Mouse (Mus musculus): Measurements from ENCODE around the gene Cd2.

Gene Cd2

DNA sequence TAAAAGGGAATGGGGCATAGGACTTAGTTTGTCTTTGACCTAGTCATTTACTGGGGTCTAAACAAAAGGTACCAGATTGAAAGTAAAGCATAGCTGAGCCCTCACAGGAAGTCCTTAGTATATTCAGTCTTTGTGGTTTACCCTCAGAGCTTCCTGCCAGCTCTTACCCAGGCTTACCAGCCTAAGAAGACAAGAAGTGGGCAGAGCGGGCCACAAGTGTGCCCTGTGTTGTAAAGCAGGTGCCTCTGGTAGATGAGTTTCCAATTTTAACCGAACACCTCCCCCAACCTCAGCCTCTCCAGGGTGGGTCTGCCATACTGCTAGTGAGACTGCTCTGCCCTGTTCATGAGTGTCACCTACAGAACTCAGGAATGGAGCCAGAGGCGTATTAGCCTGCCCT lies 12.9 kb downstream of the Cd2 start:
- no peak for DNase-seq (ENCODE audit: low read depth, low spot score)

DNA sequence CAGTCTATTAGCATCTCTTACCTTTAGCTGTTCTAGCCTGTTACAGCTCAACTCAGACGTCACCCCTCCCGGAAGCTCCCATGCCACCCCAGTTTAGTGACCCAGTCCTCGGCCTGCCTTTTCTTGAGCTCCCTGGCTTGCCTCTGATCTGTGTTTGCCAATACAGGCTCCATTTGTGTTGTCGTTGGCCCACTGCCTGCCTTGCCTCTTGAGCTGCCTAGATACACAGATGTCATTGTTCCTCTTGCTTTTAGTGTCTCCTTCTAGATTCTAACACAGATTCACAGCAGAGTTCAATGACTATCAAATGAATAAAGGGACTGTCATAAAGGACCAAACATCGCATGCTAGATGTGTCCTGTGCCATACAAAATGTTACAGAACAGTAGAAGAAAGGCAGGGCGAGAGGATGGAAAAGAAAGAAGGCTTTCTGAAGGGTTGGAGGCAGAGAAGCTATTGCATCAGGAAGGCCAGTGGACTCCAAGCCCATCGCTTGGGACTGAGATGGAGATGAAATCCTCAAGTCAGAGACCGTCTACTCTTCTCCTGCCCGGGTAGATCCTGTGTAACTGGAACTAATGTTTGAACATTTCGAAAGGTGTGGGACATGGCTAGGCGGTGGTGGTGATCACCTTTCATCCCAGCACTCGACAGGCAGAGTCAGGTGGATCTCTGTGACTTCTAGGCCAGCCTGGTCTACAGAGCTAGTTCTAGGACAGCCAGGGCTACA lies 13.5 kb downstream of the Cd2 start:
- DNase-seq (ENCODE audit: low read depth, low spot score), result no peak

DNA sequence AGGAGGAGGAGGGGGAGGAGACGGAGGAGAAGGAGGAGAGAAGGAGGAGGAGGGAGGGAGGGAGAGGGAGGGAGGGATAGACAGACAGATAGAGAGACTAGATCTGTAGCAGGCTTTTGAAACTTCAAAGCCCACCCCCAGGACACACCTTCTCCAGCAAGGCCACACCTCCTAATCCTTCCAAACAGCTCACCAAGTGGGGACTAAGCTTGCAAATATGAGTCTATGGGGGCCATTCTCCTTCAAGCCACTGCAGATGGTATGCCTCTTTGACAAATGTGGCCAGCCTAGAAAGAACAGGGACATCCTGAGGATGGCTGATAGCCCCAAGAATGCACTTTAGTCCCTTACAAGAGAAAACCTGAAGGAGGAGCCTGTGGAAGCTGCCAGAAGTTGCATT lies 15.6 kb downstream of the Cd2 start:
- DNase-seq (ENCODE audit: low read depth, low spot score), result no peak

DNA sequence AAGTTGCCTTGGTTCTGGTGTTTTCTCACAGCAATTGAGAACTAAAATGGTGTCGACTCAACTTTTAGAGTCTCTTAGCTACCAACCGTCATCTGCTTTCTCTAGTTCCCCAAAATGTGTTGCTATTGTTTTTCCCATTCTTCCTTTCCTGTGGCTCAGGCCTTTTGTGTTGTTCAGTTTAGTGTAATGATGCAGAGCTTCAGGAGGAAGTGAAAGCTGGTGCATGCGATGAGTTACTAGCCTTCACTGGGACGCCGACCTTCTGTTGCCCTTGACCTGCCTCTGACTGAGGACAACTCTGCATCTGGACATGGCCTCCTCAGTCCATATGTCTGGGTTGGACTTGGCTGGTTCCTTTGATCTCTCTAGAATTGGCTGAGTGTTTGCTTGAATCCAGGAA lies 16.9 kb downstream of the Cd2 start:
- DNase-seq (ENCODE audit: low read depth, low spot score), result no peak

DNA sequence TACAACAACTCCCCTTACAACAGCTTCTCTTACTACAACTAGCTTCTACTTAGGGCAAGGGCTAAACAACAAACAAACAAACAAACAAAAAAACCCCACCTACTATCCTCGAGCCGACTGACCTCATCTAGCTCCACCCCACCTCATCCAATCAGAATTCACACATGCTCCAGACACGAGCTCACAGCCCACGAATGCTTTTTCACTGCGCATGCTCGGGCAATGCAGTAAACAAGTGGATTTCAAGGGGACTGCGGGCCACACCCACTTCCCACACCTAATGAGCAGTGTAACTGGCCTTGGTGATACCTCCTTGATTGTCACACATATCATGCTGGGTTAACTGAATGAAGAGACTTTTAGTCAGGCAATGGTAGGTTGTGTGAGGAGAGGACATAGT lies 19.4 kb downstream of the Cd2 start:
- DNase-seq (ENCODE audit: low read depth, low spot score), result no peak

DNA sequence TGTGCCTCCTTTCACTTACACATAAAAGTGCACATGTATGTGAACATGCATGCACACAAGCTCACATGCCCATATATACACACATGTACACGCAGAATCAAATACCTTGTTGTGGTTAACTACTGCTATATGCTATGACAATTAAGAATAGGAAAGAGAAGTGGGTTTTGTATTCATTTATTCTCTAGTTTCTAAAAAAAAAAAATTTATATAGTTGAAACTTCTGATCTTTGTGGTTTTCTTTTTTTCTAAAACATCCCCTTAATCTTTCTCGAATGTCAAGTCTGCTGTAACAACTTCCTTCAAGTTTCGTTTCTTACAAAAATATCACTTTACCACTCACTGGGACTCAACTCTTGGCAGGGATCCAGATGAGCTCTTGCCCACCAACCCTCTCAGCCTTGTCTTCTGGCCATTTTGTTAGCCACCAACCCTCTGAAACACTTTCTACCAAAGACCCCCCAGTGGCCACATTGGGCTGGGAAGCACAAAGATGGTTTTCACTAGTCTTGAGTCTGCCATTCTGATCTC lies 22.1 kb downstream of the Cd2 start:
- no peak for DNase-seq (ENCODE audit: low read depth, low spot score)

DNA sequence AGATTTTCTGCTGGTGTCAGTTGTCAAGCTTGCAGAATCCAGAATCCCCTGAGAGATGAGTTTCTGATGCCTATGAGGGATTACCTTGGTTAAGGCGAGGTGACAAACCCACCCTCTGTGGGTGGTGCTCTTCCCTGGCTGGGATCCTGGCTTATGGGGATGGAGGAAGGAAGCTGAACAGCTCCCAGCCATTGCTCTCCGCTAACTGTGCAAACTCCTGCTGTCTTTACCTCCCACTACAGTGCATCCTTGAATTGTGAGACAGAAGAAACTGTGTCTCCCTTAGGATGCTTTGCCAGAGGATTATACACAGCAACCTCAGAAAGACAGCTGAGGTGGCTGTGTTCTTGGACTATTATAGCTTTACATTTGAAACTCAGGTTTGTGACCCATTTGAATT lies 28.8 kb downstream of the Cd2 start:
- DNase-seq (ENCODE audit: low read depth, low spot score), result no peak

DNA sequence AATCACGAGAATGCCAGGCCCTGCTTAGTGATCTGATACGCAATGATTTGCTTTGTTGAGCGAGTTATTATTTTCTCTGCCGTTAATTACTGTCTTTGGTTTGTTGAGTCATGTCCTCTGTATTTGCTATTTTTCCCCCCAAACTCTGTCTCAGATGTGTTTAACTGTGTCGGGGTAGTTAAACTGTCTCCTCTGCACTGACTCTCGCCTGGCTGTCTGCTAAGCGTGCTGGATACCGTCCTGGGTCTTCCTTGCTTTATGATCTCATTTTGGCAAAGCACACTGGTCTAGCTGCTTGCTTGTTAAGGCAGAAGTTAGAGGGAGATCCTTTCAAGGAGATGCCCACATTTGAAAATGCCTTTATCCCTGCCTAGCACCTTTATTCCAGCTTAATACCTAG lies 31.6 kb downstream of the Cd2 start:
- no peak for DNase-seq (ENCODE audit: low read depth, low spot score)

DNA sequence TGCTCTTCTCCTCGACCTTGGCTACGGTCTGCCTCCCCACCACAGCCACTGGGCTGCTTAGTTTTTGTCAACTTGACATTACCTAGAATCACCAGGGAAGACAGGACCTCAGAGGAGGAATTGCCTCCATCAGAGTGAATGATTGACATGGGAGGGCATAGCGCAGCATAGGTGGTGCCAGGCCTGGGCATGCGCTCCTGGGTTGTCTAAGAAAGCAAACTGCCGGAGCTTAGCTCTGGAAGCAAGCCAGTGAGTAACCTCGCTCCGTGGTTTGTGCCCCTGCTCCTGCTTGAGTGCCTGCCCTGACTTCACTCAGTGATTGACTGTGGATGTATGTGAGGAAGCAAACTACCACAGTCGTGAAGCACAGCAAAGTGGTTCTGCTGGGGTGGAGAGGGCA lies 35.6 kb downstream of the Cd2 start:
- no peak for DNase-seq (ENCODE audit: low read depth, low spot score)

DNA sequence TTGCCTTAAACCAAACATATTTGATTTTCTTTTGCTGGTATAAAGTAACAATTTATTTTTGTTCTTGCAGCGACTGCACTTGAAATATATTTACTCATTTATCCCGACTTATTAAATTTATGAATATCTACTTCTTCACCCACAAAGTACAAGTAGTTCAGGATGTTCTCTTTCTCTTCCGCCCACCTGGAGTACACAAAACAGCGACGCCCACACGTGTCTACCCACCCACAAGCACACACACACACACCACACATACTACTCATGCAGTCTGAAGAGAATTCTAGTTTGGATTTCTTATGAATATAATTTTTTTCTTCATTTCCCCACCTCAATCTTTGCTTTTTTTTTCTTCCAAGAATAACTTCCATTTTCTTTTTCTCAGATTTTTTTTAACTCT lies 37.9 kb downstream of the Cd2 start:
- no peak for DNase-seq (ENCODE audit: low read depth, low spot score)

DNA sequence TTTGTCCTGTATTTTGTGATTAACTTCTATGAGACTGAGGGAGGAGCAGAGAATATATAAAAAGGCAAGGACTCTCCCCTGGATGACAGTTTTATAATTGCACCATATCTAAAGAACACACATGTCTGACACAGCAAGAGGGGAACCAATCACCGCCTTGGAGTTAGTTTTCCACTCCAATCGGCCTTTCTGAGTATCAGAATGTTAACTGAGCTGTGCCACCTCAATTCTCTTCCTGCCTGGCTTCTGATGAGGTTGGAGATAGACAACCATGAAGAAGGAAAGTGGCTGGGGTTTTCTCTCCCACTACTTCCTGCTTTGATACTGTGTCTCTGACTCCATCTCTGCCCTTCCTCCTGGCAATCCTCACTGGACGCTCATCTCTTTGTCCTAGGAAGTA lies 42.5 kb downstream of the Cd2 start:
- no peak for DNase-seq (ENCODE audit: low read depth, low spot score)

DNA sequence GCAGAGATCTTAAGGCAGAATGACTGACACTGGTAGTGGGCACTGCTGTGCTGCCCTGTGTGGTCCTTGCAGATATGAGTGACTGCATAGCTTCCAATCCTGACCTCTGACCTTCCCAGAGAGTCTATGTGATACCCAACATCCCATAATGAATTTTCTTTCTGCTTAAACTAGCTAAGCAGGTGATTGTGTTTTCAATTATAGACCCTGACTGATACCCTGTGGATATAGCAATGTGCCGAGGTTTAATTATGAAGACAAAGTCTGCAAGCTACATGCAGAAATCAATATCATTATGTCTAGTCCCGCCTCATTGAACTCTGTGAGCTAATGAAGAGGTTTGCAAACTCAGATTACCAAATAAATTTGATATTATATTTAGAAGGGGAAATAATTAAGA lies 44.7 kb downstream of the Cd2 start:
- DNase-seq (ENCODE audit: low read depth, low spot score), result no peak

DNA sequence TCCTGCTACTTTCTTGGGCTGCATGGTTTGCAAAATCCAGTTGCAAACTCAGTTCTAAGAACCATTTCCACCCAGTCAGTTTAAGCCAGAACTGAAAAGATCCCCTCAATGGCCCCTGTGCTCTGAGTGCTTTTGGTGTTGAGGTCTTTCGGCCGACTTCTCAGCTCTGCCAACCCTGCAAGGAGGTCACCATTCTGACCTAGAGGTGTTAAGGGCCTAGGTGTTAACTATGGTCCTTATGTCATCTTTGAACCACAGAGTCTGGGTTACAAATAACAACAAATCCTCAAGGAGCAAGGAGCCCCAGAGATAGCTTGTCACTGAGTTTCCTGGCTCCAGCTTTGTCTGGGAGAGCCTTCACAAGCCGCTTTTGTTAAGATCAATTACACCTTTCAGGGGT lies 45.9 kb downstream of the Cd2 start:
- DNase-seq (ENCODE audit: low read depth, low spot score), result no peak

DNA sequence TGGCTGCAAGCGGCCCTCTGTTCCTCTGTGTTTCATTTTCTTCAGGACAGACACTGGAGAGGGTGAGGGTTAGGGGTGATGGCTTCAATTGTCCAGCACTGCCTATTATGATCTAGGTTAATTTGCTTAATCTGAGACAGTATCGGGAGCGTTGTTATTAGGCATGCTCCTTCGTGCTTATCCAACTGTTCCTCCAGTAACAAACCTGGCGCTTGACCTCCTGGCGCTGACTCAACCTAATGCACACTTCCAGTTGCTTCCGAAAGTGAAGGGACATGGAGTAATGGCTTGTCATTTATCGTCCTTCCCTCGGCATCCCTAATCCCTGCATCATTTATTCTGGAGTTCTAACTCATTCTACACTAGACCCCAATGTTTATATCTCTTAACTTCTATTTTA lies 46.9 kb downstream of the Cd2 start:
- no peak for DNase-seq (ENCODE audit: low read depth, low spot score)

DNA sequence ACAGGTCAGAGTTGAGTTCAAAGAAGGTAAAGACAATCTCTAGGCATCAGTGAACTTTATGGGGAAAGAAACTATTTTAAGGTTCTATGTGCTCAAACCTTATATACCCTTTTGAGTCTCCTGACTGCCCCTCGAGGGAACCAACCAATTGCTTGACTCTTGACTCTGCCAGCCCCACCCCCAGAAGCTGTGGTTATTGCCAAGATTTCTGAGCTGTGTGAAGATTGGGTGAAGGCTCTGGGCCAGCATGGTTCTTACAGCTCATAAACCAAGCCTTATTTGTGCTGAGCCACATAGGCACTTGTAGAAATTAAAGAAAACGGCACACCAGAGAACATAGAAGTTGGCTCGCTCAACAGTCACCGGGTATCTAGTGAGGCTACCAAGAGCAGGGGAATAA lies 48.5 kb downstream of the Cd2 start:
- no peak for DNase-seq (ENCODE audit: low read depth, low spot score)

DNA sequence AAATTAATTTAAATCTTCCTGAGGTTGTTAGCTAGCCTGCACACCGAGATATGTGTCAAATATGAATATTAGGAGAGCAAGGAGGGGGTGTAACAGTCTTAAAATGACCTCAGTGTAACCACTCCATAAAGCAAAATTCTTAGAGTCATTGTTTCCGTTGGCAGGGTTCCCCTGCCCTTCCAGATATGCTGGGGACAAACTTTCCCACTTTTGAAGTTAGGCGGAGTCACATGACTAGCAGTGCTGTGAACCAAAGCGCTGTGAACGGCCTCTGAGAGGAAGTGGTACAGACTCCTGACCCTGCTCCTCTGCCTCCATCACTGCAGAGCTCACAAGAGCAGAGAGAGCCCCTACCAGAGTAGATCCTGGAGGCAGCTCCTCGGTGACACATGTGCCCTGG lies 49.0 kb downstream of the Cd2 start:
- no peak for DNase-seq (ENCODE audit: low read depth, low spot score)

DNA sequence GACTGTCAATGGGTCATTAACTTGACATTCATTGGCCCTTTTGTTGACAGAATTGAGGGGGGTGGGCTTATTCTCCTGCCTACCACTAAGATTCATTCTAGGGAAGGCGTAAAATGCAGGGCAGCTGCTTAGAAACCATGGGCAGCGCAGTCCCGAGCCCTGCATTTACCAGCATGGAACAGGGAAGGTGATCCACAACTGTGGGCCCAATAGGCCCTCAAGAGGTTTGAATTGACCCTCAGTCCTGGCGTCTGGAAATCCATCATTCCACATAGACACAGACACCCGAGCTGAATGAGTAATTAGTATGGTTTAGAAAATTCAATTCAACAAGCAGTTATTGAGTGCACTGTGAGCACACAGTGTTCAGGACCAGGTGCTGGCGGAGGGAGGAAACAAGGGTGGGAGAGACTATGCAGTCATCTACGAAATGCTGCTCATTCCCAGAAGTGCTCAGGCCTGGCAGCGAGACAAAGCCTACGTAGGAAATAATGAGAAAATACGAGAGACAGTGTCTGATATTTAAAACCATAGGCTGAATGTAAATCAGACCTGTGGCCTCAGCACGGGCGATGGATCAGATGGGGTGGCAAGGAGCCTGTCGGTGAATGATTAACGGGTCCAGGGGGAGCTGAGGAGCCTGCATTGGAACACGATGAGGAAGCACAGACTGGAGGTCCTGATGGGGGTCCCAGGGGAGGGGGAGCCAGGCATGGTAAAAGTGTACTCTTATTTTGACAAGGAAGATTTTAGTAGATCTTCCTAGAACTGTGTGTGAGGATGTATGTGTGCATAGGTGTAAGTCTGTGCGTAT lies 50.5 kb downstream of the Cd2 start:
- DNase-seq (ENCODE audit: low read depth, low spot score), result no peak

DNA sequence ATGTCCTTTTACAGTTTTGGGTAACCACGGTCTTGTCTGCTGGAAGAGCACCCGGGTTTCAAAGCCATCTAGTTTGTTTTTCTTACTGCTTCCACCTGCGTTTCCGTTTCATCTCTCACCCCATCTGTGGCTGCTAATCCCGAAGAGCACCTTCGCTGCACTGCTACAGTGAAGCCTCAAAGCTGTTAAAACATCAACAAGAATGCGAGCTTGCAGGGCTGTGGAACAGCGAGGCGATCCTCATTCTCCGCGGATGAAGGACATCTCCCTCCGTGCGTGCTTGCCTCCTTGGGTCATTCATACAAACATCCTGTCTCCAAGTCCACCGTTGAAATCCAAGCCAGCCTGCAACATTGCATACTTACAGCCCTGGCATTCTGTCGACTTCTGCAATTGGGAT lies 51.5 kb downstream of the Cd2 start:
- no peak for DNase-seq (ENCODE audit: low read depth, low spot score)

DNA sequence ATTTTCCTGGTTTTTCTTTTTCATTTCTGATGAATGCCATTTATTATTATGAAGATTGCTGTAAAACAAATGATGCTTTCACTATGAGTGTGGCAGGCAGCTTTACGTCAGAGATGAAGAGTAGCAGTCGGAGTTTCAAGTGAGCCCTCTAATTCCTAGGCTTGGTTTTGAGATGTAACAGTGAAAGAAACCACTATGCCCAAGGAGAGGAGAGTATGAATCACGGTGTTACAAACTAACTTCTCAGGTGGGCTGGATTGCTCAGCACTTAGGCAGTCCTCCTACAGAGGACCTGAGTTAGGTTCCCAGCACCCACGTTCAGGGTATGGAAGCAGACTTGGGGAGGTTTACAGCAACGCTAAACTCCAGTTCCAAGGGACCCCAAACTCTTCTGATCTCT lies 52.4 kb downstream of the Cd2 start:
- DNase-seq (ENCODE audit: low read depth, low spot score), result no peak

DNA sequence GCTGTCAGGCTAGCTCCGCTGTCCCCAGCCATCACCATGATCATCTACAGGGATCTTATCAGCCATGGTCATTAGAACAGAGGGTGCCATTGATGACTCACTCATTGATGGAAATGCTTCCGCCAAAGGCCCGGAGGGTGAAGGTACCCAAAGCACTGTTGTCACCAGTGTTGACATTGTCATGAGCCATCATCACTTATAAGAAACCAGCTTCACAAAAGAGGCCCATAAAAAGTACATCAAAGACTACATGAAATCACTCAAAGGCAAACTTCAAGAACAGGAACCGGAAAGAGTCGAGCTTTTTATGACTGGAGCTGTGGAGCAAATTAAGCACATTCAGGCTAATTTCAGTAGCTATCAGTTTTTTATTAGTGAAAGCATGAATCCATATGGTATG lies 54.3 kb downstream of the Cd2 start:
- no peak for DNase-seq (ENCODE audit: low read depth, low spot score)

DNA sequence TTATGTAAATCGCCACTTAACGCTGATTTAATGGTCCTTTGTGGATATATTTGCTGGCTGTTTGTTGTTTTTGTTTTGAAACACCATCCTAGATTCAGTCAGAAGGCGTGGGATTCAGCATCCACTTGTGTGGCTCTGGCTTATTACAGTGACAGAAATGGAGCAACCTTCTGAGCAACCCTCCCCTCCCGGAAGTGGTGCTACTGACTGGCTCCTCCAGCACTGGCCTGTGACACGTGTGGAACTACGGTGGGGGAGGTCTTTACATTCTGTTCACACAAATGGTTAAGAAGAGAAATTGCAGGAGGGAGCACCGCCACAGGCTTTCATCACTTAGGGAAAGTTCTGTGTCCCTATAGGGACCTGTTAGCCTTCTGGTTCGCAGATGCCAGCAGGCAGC lies 55.2 kb downstream of the Cd2 start:
- DNase-seq (ENCODE audit: low read depth, low spot score), result no peak

DNA sequence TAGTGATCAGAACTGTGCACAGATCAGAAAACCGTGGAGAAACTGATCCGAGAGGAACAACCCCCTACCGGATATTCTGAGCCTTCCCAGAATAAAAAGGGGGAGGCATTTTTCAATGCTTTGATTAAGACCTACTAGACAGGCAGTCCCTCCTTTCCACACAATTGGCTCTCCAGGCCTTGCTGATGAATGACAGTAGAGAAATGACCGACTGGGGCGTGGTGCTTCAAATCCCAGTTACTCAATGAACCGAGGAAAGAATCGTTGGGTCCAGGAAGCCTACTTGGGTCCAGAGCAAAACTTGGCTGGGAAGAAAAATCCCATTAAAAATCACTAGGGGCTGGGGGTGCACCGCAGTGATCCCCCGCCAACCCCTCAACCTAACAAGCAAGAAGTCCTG lies 57.5 kb downstream of the Cd2 start:
- DNase-seq (ENCODE audit: low read depth, low spot score), result no peak

DNA sequence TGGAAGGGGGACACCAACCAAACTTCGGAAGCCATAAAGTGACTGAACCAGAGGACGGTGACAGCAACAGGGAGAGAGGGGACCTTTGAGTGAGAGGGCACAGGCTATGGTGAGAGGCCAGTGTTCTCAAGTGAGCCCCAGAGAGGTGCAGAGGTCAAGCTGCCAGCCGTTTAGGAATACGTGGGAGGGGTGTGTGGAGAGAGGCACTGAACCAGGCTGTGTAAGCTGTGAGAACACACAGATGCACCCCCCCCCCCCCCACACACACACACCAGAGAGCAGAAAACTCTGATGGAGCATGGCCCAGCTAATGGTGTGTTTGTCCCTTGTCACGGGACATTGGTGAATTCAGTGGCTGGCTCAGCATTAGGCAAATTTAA lies 58.2 kb downstream of the Cd2 start:
- no peak for DNase-seq (ENCODE audit: low read depth, low spot score)
